Mouse (Mus musculus) heart, postnatal 0 days (tissue): ENCODE measurements around the gene Ldhb.

ENCODE experiments used
- CTCF ChIP-seq: IDR thresholded peaks from 2 replicates; pipeline ENCODE4 v1.5.1; 2016; ENCODE audit warnings: antibody characterized with exemption, control low read depth, low read depth
- EP300 ChIP-seq: IDR thresholded peaks from 2 replicates; pipeline ENCODE4 v1.6.1; 2016; ENCODE audit warnings: antibody characterized with exemption, low read depth

- TF ChIP-seq CTCF (no peak), EP300 (no peak)
Observed at GRCm38 (mm10) chr6:142472801-142473203, 35.0 kb downstream of the Ldhb start, which contains the start of gene Gys2.
